Mouse (Mus musculus): ENCODE data around the gene Vav3. TPM values are rescaled to one million over a fixed set of nuclear protein-coding genes. Genes with fewer than 3 reads are reported as not detected.

Vav3 gene
- polyA plus RNA-seq, 1 experiment from 2014 or later: 7.0 TPM

DNA sequence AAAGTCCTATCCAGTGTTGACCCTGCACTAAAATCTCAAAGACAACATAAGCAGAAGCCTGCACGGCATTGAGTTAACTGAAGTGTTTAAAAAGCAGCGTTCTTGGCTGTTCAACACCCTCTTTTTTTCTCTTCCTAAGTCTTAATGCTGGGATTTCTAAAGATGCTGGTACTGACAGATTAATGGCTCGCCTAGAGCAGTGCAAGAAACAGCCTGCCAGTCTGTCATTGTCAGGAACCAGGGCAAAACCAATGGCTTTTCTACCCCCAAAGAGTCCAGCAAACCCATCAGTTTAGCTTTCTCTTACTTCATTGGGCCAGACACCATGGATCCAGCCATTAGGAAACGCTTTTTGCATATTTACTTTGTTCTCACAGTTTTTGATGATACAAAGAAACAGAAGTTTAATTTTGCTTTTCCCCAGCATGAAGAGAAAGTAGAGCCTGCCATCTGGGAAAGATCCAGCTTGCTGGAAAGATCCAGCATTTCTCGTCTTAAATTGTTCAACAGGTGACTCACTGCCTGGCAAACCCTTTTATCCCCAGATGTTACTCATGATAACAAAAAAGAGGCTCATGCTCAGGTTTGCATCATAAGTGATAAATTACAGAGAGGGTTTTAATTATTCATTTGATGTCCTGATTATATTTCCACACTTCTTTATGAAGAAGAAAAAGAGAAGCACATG lies 343.3 kb downstream of the Vav3 start:
- H3K9me3 ChIP-seq (replicated peaks): no peaks in the 10 kb centered on the region
- no peaks in the 10 kb centered on the region for H3K36me3 ChIP-seq
- 56% methylated on average over 5 of the region's 5 CpGs for WGBS (ENCODE audit: insufficient replicate concordance)
- H3K9ac ChIP-seq: no peak overlapping the region
- no peaks in the 10 kb centered on the region for H3K27me3 ChIP-seq (replicated peaks)
- H3K4me3 ChIP-seq: no peak overlapping the region
- H3K4me1 ChIP-seq: no peaks in the 10 kb centered on the region
- no peak overlapping the region for H3K27ac ChIP-seq
- no peak overlapping the region for H3K4me2 ChIP-seq
- ATAC-seq: no peak

- Histone ChIP-seq H3K9ac (no peak overlapping the region), H3K4me1 (no peaks in the 10 kb centered on the region), H3K27me3 (replicated peaks) (no peaks in the 10 kb centered on the region), H3K9me3 (replicated peaks) (no peaks in the 10 kb centered on the region), H3K27ac (no peak overlapping the region), H3K4me2 (no peak overlapping the region), H3K36me3 (no peaks in the 10 kb centered on the region), H3K4me3 (no peak overlapping the region)
- WGBS (ENCODE audit: insufficient replicate concordance): 61% methylated on average over 2 of the region's 2 CpGs
- ATAC-seq: no peak
Measured at GRCm38 (mm10) chr3:109690566-109690965, 350.1 kb downstream of the Vav3 start.

GRCm38 (mm10) chr3:109692613-109693012 lies 352.2 kb downstream of the Vav3 start:
- no peaks in the 10 kb centered on the region for H3K36me3 ChIP-seq
- H3K9me3 ChIP-seq (replicated peaks): no peaks in the 10 kb centered on the region
- H3K27ac ChIP-seq: no peak overlapping the region
- no peaks in the 10 kb centered on the region for H3K27me3 ChIP-seq (replicated peaks)
- H3K9ac ChIP-seq: no peak overlapping the region
- ATAC-seq: no peak
- no peaks in the 10 kb centered on the region for H3K4me1 ChIP-seq
- 59% methylated on average over 3 of the region's 3 CpGs for WGBS (ENCODE audit: insufficient replicate concordance)
- no peak overlapping the region for H3K4me2 ChIP-seq
- H3K4me3 ChIP-seq: no peak overlapping the region

- Histone ChIP-seq H3K9me3 (replicated peaks) (no peaks in the 10 kb centered on the region), H3K27ac (no peak overlapping the region), H3K4me1 (no peaks in the 10 kb centered on the region), H3K9ac (no peak overlapping the region), H3K36me3 (no peaks in the 10 kb centered on the region), H3K27me3 (replicated peaks) (no peaks in the 10 kb centered on the region), H3K4me3 (no peak overlapping the region), H3K4me2 (no peak overlapping the region)
- 48% methylated on average over 1 of the region's 1 CpGs for WGBS (ENCODE audit: insufficient replicate concordance)
- ATAC-seq: no peak
Measured at GRCm38 (mm10) chr3:109701301-109701700, 360.8 kb downstream of the Vav3 start.

DNA sequence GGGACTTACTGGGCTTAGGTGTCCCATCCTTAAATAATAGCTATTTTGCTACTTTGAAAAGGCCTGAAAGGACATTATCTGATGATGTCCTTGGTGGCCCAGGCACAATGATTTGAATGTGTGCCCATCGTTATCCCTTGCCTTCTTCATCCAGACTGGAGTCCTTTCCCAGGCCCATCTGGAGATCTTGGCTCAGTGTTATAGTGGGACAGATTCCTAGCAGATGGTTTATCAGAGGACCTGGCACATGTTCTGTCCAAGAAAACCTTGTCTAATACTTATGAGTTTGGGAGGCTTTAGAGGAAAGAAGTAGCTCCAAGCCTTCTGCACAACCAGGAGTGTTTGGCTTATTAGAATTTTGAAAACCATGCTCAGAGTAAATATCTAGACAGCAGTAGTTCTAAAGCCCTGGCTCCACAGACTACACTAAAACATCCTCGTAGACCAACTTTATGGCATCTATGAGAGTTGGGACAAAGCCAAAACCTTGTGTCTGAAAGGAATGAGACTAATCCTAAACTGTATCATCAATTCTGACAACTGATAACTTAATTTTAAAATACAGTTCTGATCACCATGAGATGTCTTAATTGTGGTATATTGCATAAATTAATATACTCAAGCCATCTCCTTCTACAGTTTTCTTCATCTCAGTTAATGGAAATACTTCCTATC lies 367.5 kb downstream of the Vav3 start:
- Histone ChIP-seq H3K9ac (no peak overlapping the region), H3K36me3 (no peaks in the 10 kb centered on the region), H3K27me3 (replicated peaks) (no peaks in the 10 kb centered on the region), H3K9me3 (replicated peaks) (no peaks in the 10 kb centered on the region), H3K4me2 (no peak overlapping the region), H3K4me3 (no peak overlapping the region), H3K27ac (no peak overlapping the region), H3K4me1 (no peaks in the 10 kb centered on the region)
- WGBS (ENCODE audit: insufficient replicate concordance): 74% methylated on average over 2 of the region's 2 CpGs
- ATAC-seq: no peak

DNA sequence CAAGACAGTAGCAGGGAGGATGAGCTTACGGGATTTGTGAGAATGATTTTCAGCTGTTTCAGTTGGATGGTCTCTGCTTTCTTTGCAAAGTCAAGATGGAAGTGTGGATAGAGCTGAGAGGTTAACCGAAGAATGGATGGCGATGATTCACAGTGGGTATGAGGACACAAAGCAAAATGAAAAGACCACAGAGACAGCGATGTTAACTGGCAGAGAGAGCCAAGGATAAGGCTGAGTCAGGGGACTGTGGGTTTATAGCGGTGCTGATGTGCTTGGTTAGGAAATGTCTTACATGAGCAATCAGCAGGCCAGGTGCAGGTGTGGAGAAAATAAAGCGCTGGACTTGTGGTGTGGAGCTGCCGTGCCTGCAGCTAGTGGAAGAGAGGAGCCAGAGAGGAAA lies 371.3 kb downstream of the Vav3 start:
- no peaks in the 10 kb centered on the region for H3K36me3 ChIP-seq
- H3K27ac ChIP-seq: no peak overlapping the region
- 72% methylated on average over 7 of the region's 7 CpGs for WGBS (ENCODE audit: insufficient replicate concordance)
- H3K27me3 ChIP-seq (replicated peaks): no peaks in the 10 kb centered on the region
- no peaks in the 10 kb centered on the region for H3K4me1 ChIP-seq
- no peak overlapping the region for H3K4me3 ChIP-seq
- no peak overlapping the region for H3K4me2 ChIP-seq
- no peaks in the 10 kb centered on the region for H3K9me3 ChIP-seq (replicated peaks)
- no peak overlapping the region for H3K9ac ChIP-seq
- no peak for ATAC-seq

GRCm38 (mm10) chr3:109714476-109714875 lies 374.0 kb downstream of the Vav3 start:
- Histone ChIP-seq H3K9ac (no peak overlapping the region), H3K9me3 (replicated peaks) (no peaks in the 10 kb centered on the region), H3K4me3 (no peak overlapping the region), H3K27me3 (replicated peaks) (no peaks in the 10 kb centered on the region), H3K4me2 (no peak overlapping the region), H3K4me1 (no peaks in the 10 kb centered on the region), H3K36me3 (no peaks in the 10 kb centered on the region), H3K27ac (no peak overlapping the region)
- no peak for ATAC-seq

DNA sequence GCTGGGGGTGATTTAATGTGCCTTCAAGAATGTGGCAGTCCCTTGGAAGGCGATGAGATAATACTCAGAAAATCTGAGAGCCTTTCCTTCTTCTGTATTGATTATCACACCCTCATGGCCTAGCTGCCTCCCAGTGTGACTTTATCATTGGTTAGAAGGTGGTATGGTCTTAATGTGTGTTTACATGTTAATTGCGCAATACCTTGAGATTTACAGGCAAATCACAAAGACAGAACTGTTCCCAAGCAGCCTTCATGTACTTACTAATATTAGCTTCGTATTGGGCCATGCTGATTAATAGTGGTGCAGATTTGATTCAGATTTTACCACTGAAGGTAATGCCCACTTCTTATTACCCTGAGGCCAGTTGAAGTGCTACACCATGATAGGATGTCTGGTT lies 381.3 kb downstream of the Vav3 start:
- no peak overlapping the region for H3K4me3 ChIP-seq
- no peaks in the 10 kb centered on the region for H3K36me3 ChIP-seq
- no peak overlapping the region for H3K27ac ChIP-seq
- H3K9ac ChIP-seq: no peak overlapping the region
- no peaks in the 10 kb centered on the region for H3K4me1 ChIP-seq
- H3K4me2 ChIP-seq: no peak overlapping the region
- WGBS (ENCODE audit: insufficient replicate concordance): 61% methylated on average over 3 of the region's 3 CpGs
- no peaks in the 10 kb centered on the region for H3K27me3 ChIP-seq (replicated peaks)
- ATAC-seq: no peak
- no peaks in the 10 kb centered on the region for H3K9me3 ChIP-seq (replicated peaks)

DNA sequence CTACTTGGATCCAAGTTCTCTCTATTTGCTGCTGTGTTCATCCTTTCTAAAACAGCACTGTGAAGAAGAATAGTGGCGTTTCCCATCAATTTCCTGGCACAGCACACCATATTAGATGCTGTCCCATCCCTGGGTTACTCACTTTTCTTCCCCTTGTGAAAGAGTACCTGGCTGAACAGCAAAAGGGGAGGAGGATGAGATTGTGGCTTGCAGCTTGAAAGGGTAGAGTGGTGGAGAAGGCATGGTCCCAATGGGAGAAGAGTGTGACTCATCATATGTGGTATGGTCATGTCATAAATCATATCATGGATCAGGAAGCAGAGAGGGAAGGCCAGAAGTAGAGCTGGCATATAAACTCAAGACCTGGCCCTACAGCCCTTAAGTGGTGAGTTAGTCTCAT lies 386.3 kb downstream of the Vav3 start:
- H3K9ac ChIP-seq: no peak overlapping the region
- no peak for ATAC-seq
- H3K4me3 ChIP-seq: no peak overlapping the region
- H3K27me3 ChIP-seq (replicated peaks): no peaks in the 10 kb centered on the region
- no peaks in the 10 kb centered on the region for H3K36me3 ChIP-seq
- H3K9me3 ChIP-seq (replicated peaks): no peaks in the 10 kb centered on the region
- WGBS (ENCODE audit: insufficient replicate concordance): 66% methylated on average over 1 of the region's 1 CpGs
- no peak overlapping the region for H3K4me2 ChIP-seq
- no peaks in the 10 kb centered on the region for H3K4me1 ChIP-seq
- H3K27ac ChIP-seq: no peak overlapping the region

GRCm38 (mm10) chr3:109731592-109732230 lies 391.3 kb downstream of the Vav3 start:
- WGBS (ENCODE audit: insufficient replicate concordance): 69% methylated on average over 5 of the region's 5 CpGs
- ATAC-seq: no peak
- Histone ChIP-seq H3K4me2 (no peak overlapping the region), H3K27me3 (replicated peaks) (no peaks in the 10 kb centered on the region), H3K9me3 (replicated peaks) (no peaks in the 10 kb centered on the region), H3K4me1 (no peaks in the 10 kb centered on the region), H3K27ac (no peak overlapping the region), H3K9ac (no peak overlapping the region), H3K4me3 (no peak overlapping the region), H3K36me3 (no peaks in the 10 kb centered on the region)

- ATAC-seq: no peak
- no peak overlapping the region for H3K27ac ChIP-seq
- no peak overlapping the region for H3K9ac ChIP-seq
- 53% methylated on average over 10 of the region's 10 CpGs for WGBS (ENCODE audit: insufficient replicate concordance)
- no peak overlapping the region for H3K4me3 ChIP-seq
- H3K27me3 ChIP-seq (replicated peaks): no peaks in the 10 kb centered on the region
- H3K4me2 ChIP-seq: no peak overlapping the region
- no peaks in the 10 kb centered on the region for H3K4me1 ChIP-seq
- H3K36me3 ChIP-seq: no peaks in the 10 kb centered on the region
- H3K9me3 ChIP-seq (replicated peaks): no peaks in the 10 kb centered on the region
Measured at GRCm38 (mm10) chr3:109732327-109733182, 392.1 kb downstream of the Vav3 start.

Measured in liver, embryonic 12.5 days (tissue).